ENCODE assay signal across 25 mouse cellular contexts in genomic region chr2:168663216-168663615, GRCm38 (mm10).
DNase-seq lines count a peak whose midpoint lies in the region; ATAC-seq lines count a peak whose summit lies in the region.
"Had no signal": no experiment of that assay in that cellular context is flagged by ENCODE, and none has a peak within 500 bp of the region (broad histone marks: within the 10 kb centered on the region; RNA-seq: fewer than 3 reads in every experiment).

No protein-coding gene starts in this region.

- H3K36me3 ChIP-seq in kidney, embryonic 15.5 days = no peaks in the 10 kb centered on the region
- H3K36me3 ChIP-seq: forebrain, embryonic 10.5 days; G1E; heart, embryonic 10.5 days had no signal

- H3K9me3 ChIP-seq in kidney, embryonic 15.5 days (replicated peaks) = no peaks in the 10 kb centered on the region
- H3K9me3 ChIP-seq: embryonic facial prominence, embryonic 15.5 days; forebrain, embryonic 10.5 days; forebrain, embryonic 15.5 days; heart, embryonic 10.5 days; hindbrain, embryonic 12.5 days had no signal

- no peak overlapping the region for H3K27ac ChIP-seq in kidney, embryonic 15.5 days
- H3K27ac ChIP-seq: embryonic facial prominence, embryonic 15.5 days; forebrain, embryonic 10.5 days; forebrain, embryonic 15.5 days; hindbrain, embryonic 12.5 days had no signal

- H3K4me3 ChIP-seq in kidney, embryonic 15.5 days (replicated peaks) = no peak overlapping the region
- H3K4me3 ChIP-seq: embryonic facial prominence, embryonic 15.5 days; erythroblast, embryonic 14.5 days; forebrain, embryonic 10.5 days; forebrain, embryonic 15.5 days; heart, embryonic 10.5 days; hindbrain, embryonic 12.5 days had no signal

- H3K9ac ChIP-seq in kidney, embryonic 15.5 days = no peak overlapping the region
- H3K9ac ChIP-seq: embryonic facial prominence, embryonic 15.5 days; forebrain, embryonic 15.5 days; hindbrain, embryonic 12.5 days had no signal

- DNase-seq in kidney, adult 11 months = peak; percentile 59
- DNase-seq in kidney, postnatal 10 days = no peak
- DNase-seq in kidney, adult 9 months = peak; percentile 62
- peak; percentile 39 to 58 for DNase-seq in kidney, postnatal 36 days
- DNase-seq in layer of hippocampus, postnatal 10 days (ENCODE audit: low spot score in 2 of 2) = no peak
- DNase-seq: adrenal gland, postnatal 10 days; B cell, adult 2 months; cerebellum, adult 11 months; cerebellum, adult 8-10 months; cerebellum, postnatal 14 days; embryo, embryonic 11 days; gastrocnemius, postnatal 36 days; heart, adult 11 months; heart, postnatal 10 days; heart, postnatal 4 days had no signal

- no peak for ATAC-seq in kidney, embryonic 15.5 days (replicated peaks; ENCODE audit: low FRiP score)
- no peak for ATAC-seq in inflammation-experienced regulatory T-cells, adult 6 months
- ATAC-seq: CD4-positive, CD25-positive, alpha-beta regulatory T cell, adult 4 months; forebrain, embryonic 15.5 days had no signal

- 87% methylated on average over 7 of the region's 7 CpGs for WGBS in kidney, embryonic 15.5 days

- H3K4me1 ChIP-seq in kidney, embryonic 15.5 days = 0 out of 2 replicates have a peak, but pooled peaks cover 7% of the 10 kb centered on the region
- H3K4me1 ChIP-seq: embryonic facial prominence, embryonic 15.5 days; forebrain, embryonic 10.5 days; forebrain, embryonic 15.5 days; hindbrain, embryonic 12.5 days had no signal

- H3K27me3 ChIP-seq in kidney, embryonic 15.5 days = no peaks in the 10 kb centered on the region
- H3K27me3 ChIP-seq: embryonic facial prominence, embryonic 15.5 days; forebrain, embryonic 15.5 days; hindbrain, embryonic 12.5 days had no signal

- H3K4me2 ChIP-seq in kidney, embryonic 15.5 days = no peak overlapping the region
- H3K4me2 ChIP-seq: embryonic facial prominence, embryonic 15.5 days; forebrain, embryonic 15.5 days; hindbrain, embryonic 12.5 days had no signal

Comparison
In these comparisons a context has a peak if more than half of its experiments do, and no peak if none do; other contexts are left out.
1. DNase-seq: peak in kidney, adult 11 months (single experiment), kidney, adult 9 months (single experiment) and kidney, postnatal 36 days (2 of 2); none in kidney, postnatal 10 days (single experiment) and layer of hippocampus, postnatal 10 days (0 of 2).